Mouse (Mus musculus) spleen, adult 12 weeks (tissue): ENCODE data around the gene Spats2.

Experiments used
- DNase-seq: peaks from one replicate; pipeline ENCODE4 v3.0.0; 2022; ENCODE audit warnings: low spot score

Spats2 gene

GRCm38 (mm10) chr15:99097840-99098492 is 27.8 kb upstream of the Spats2 start:
- DNase-seq = no peak

- no peak for DNase-seq
These were observed 27.2 kb upstream of the Spats2 start for GRCm38 (mm10) chr15:99098493-99098861.

DNA sequence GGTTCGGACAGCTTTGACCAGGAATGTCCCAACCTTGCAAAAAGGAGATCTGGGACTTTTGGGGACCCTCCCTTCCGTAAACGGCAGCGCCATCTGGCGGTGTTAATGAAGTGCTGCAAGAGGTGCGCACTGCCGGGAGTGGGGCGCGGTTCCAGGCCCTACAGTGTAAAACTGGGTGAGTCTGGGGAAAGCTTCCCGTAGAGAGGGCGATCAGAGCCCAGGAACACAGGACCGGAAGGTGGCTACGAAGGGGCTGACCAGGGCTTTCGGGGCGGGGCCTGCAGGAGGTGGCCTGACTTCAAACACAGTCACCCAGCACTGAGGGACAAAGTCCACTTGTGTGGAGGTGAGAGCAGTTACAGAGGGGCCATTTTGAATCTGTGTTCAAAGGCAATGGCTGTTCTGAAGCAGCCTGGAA is 26.6 kb upstream of the Spats2 start:
- no peak for DNase-seq

DNA sequence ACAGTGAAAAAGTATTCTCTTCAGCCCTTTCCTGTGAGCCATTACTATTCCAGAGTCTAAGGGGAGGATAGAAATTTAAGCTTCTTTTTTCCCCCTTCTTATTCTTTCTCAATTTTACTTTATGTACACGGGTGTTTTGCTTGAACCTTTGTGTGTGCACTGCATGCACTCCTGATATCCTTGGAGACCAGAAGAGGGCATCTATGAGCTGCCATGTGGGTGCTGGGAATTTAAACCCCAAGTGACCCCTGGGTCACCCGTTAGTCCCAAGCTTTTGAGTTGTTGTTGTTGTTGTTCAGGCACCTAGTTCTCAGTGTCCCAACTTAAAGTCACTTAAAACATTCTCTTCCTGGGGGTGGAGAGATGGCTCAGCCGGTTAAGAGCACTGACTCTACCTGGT is 25.7 kb upstream of the Spats2 start:
- no peak for DNase-seq

- DNase-seq = no peak
These were observed 20.5 kb upstream of the Spats2 start for GRCm38 (mm10) chr15:99105238-99105637.

GRCm38 (mm10) chr15:99107866-99108265 is 17.9 kb upstream of the Spats2 start:
- DNase-seq = no peak

DNA sequence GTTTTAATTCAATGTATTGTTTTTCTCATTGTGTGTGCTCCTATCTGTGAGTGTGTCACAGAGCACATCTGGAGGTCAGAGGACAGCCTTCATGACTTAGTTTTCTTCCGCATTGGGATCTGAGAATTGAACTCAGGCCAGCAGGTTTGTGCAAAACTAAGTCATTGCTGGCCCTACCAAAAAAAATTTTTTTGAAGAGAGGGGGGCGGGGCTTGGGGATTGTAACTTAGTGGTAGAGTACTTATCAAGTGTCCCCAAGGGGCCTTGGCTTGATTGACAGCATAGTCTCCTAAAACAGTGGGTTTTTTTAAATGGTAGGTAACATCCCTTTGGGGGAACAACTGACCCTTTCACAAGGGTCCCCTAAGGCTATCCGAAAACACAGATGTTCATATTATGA is 14.6 kb upstream of the Spats2 start:
- DNase-seq = no peak

- DNase-seq = no peak
These were observed 13.9 kb upstream of the Spats2 start for GRCm38 (mm10) chr15:99111809-99112208.

- DNase-seq = no peak
These were observed 12.8 kb upstream of the Spats2 start for GRCm38 (mm10) chr15:99112843-99113395.

GRCm38 (mm10) chr15:99113396-99113975 is 12.2 kb upstream of the Spats2 start:
- no peak for DNase-seq

DNA sequence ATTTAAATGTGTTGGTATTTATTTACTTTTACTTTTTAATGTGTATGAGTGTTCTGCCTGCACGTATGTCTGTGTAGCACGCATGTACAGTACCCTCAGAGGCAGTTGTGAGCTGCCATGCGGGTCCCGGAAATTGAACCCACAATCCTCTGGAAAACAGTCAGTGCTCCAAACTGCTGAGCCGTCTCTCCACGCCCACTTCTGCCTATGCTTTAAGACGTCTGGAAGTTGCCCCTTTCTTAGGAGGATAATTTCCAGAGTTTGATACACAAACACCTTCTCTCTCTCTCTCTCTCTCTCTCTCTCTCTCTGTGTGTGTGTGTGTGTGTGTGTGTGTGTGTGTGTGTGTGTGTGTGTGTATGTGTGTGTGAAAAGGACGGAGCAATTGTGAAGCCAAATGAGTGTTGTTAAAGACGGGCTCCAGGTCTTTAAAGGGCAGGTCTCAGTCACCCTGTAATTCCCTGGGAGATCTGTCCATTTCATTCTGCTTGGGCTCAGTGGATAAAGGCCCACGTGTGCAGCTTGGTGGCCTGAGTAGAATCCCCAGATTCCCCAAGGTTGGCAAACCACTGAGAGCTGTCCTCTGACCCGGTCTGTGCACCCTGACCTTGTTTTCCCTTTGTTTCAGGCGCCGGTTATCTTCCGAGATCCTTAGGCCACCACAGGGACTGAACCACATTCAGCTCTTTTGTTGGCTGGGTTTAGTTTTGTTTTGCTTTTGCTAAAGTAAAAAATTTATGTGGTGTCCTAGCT is 11.2 kb upstream of the Spats2 start:
- no peak for DNase-seq

GRCm38 (mm10) chr15:99115065-99115423 is 10.7 kb upstream of the Spats2 start:
- DNase-seq = no peak

GRCm38 (mm10) chr15:99116539-99116938 is 9.2 kb upstream of the Spats2 start:
- DNase-seq = no peak

DNA sequence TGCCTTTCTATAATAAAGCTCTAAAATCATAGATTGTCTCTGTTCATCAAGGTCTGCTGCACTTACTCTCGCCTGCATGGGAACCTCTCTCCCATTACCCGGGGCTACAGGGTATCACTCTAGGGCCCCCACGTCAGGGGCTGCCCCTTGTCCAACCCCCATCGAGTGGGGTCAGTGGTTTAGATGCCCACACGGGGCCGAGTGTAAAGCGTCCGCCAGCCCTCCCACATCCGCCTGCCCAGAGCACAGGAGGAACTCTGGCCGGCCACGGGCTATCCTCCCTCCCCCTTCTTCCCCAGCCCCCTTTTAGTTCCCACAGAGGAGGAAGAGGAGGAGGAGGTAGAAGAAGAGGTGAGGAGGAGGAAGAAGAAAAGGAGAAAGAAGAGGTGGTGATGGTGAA is 4.9 kb upstream of the Spats2 start:
- DNase-seq = no peak

DNA sequence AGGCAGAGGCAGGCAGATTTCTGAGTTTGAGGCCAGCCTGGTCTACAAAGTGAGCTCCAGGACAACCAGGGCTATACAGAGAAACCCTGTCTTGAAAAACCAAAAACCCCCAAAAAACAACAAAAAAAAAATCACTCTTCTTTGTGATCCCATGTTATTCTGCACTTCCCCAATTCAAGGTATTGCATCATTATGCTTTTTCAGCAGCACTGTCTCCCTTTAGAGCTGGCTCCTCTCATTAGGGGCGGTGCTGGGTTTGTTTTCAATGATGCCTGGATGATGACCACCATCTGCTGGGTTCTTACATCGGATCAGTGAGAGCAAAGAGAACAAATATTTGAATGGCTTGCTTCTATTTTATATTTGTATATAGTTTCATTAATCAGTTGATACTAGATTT is 3.1 kb upstream of the Spats2 start:
- DNase-seq = no peak

- DNase-seq = no peak
These were observed 532 bp downstream of the Spats2 start for GRCm38 (mm10) chr15:99126081-99126815.

DNA sequence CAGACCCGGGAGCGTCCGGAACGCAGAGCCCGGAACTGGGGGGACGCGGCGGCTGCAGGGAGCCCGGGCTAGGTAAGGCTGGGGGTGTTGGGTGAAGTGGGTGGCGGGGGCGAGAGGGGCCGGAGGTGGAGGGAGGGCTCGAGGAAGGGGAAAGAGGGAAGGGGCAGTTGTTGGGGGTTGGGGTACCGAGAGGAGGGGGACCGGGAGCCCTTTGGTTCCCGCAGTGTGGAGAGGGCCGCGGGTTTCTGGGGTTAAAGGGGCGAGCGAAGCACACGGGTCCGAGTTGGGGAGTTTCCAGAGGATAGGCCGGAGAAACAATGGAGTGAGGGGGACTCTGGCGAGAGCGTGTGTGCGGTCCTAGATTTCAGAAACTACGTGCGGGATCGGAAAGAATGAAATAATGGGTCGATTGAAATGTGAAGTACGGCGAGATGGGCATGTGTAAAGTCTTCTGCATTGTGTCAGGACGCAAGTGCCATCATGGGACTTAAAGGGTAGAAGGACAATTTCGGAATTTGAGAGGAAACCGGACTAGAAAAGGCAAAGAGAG is 1.2 kb downstream of the Spats2 start:
- no peak for DNase-seq

DNA sequence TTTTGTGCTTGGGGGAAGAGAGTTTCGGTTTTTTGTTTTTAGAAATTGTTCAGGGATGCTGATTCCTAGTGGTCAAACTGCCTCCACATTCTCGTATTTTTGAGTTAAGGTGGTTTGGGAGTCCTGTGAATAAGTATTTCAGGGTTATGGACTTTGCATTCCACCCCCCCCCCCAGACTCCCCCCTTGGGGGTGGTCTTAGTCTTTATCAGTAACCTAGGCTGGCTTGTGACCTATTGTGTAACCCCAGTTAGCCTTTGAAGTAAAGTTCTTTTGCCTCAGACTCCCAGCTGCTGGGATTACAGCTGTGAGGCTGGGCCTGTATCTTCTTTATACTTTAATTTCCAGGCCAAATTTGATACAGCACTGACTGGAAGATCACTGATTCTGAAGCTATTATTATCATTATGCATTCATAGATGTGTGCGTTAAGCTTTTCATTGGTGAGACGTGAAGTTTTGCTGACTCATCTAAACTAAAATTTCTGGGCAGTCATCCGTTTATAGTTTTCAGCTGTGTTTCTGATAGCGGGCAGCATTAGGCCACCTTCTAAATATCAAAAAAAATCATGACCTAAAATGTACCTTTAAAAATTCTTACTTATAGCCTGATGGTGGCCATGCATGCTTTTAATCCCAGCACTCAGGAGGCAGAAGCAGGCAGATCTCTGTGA is 2.3 kb downstream of the Spats2 start:
- no peak for DNase-seq

- DNase-seq = no peak
These were observed 3.7 kb downstream of the Spats2 start for GRCm38 (mm10) chr15:99129441-99129840.

DNA sequence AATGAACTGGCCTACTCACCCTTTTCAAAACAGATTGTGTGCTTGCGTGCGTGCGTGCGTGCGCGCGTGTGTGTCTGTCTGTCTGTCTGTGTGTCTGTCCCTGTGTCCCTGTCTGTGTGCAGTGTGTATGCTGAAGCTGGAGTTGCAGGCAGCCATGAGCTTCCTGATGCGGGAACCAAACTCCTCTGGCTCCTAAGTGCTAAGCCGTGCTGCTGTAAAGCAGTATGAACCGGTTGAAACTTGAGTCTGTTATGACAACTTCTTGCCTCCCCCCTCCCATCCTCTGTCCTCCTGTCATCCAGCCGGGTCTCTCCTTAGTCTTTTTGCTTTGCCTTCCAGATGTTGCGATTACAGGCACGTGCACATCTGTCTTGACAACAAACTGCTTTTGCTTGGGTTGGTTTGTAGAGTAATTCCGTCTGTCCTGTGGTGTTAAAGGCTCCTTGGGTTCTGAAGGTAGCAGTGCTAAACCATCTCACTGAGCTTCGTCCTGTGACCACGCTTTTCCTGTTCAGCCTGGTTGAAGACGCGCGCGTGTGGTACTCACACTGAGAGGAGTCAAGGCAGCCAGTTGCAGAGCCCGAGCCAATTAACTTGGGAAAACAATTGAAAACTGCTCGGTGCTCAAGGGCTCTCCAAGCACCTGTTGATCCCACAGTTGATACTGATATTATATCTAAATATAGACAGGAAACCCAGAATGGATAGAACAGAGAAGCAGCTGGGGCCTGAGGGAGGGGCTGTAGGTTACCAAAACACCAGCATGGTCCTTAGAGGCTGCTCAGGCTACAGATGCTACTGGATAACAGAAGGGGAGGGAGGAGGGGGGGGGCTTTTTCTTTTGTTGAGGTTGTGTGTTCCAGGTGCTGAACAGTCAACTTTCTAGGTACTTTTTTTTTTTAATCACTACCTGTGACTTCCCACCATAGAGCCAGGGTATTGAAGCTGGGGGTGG is 4.5 kb downstream of the Spats2 start:
- DNase-seq = no peak

DNA sequence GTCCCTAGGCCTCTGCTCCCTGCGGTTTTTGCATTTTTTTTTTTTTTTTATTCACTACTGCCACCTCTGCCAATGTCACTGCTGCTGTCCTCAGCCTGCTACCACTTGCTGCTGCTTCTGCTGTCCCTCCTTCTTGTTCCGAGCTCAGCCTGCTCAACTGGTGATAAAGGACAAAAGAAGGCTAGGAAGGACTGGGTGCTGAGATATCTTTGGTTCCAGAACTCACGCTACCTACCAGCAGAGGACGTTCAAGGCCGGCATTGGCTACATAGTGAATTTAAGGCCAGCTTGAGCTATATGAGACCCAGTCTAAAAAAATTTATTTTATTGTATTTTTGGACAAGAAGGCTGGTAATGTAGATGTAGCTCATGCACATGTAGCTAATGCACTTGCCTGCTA is 12.7 kb downstream of the Spats2 start:
- no peak for DNase-seq
